Mouse (Mus musculus) limb, embryonic 10.5 days (tissue): ENCODE measurements around the gene Olfr629. TPM values are rescaled to one million over a fixed set of nuclear protein-coding genes. Genes with fewer than 3 reads are reported as not detected.
"Not testable (repeated sequence)": the region's sequence is repeated elsewhere in the genome, so short reads cannot be mapped to it uniquely, and the experiment has no call there.

Source experiments
- DNase-seq: peaks from one replicate; pipeline ENCODE4 v3.0.0-alpha.2; 2017; ENCODE audit warnings: low spot score
- H3K27ac ChIP-seq: fragments of 300-500 bp; sonication (generic); 2 replicates; pipeline ENCODE4 v1.5.1; 2016; ENCODE audit warnings: mild to moderate bottlenecking
- H3K27me3 ChIP-seq: fragments of 300-500 bp; sonication (generic); 2 replicates; pipeline ENCODE4 v1.6.1; 2016; ENCODE audit warnings: low read depth, mild to moderate bottlenecking; ENCODE audit not compliant: poor library complexity, severe bottlenecking
- H3K36me3 ChIP-seq: fragments of 300-500 bp; sonication (generic); 2 replicates; pipeline ENCODE4 v1.6.1; 2016; ENCODE audit warnings: mild to moderate bottlenecking, moderate library complexity
- H3K4me1 ChIP-seq: fragments of 300-500 bp; sonication (generic); 2 replicates; pipeline ENCODE4 v1.6.1; 2016
- H3K4me3 ChIP-seq: fragments of 300-500 bp; sonication (generic); 2 replicates; pipeline ENCODE4 v1.5.1; 2016; ENCODE audit warnings: mild to moderate bottlenecking, moderate library complexity
- H3K9me3 ChIP-seq: fragments of 300-500 bp; sonication (generic); replicated peaks from 2 replicates; pipeline ENCODE4 v1.6.1; 2016; ENCODE audit warnings: mild to moderate bottlenecking
- WGBS: fragments of 180-500 bp; shearing (Covaris S2); methylation state at CpG from one replicate; pipeline ENCODE4 v1.1.7; 2016; 5-methylcytosine and 5-hydroxymethylcytosine counted together
- polyA plus RNA-seq: library from polyadenylated mRNA; unstranded; fragments of >200 nt; fragmentation: Nextera tagmentation; extraction: Ambion mirVana; gene quantifications from 2 replicates; pipeline ENCODE4 v1.2.1, GENCODE M21; 2016

Gene Olfr629
- polyA plus RNA-seq, result not detected in 2 replicates

DNA sequence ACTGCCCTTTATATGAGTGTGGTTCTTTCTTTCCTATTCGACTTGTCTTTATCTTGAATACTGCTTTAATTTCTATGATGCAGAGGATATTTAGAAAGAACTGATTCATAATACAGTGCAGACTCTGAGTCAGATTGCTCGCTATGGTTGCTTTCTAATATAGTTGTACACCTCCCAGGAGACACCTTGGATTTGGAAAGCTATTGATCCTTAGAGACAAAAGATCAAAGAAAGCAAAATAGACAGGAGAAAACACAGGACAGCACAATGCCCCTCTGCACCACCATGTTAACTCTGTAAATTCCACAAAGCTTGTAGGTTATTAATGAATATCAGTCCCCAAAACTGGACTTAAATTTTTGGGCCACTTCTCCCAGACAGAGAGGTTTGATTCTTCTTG is at the start of gene Olfr629:
Gene Olfr629 (minus strand): TSS at position 101 of the 400 bp plus-strand sequence.
- Histone ChIP-seq H3K4me3 (no peak within 1 kb of the TSS), H3K27ac (no peak within 1 kb of the TSS), H3K27me3 (no peaks in the 10 kb centered on the region), H3K36me3 (no peaks in the 10 kb centered on the region), H3K4me1 (no peaks in the 10 kb centered on the region), H3K9me3 (no peaks in the 10 kb centered on the region)
- no peak for DNase-seq
- 86% methylated on average over 2 of the region's 2 CpGs for WGBS

DNA sequence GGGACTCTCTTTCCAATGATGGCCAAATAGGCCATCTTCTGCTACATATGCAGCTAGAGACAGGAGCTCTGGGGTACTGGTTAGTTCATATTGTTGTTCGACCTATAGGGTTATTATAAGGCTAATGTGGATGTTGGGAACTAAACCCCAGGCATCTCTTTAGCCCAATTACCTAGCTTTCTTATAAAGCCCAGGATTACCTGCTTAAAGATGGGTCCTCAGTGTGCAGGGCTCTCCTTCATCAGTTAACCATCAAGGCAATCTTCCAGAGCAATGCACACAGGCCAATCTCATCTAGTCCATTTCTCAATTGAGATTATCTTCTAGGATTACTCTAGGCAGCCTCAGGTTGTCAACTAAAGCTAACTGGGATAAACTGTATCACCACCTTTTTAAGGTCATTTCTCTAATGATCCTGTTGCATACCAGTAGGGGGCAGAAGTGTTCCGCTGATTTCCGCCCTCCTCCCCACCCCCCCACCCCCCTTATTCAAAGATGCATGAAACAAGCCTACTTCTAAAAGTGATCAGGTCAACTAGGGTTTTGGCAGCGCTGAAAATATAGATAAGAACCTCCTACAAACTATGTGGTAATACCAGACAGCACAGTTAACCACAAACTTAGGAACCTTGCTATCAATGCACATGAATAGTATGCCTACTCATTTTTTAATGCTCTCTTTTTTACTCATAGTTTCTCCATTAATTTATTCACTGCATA is 48.1 kb upstream of the Olfr629 start:
- Histone ChIP-seq H3K4me1 (no peaks in the 10 kb centered on the region), H3K9me3 (no peaks in the 10 kb centered on the region), H3K27ac (no peak overlapping the region), H3K27me3 (no peaks in the 10 kb centered on the region), H3K36me3 (no peaks in the 10 kb centered on the region), H3K4me3 (no peak overlapping the region)
- DNase-seq, result no peak
- WGBS, result 30% methylated on average over 4 of the region's 4 CpGs

DNA sequence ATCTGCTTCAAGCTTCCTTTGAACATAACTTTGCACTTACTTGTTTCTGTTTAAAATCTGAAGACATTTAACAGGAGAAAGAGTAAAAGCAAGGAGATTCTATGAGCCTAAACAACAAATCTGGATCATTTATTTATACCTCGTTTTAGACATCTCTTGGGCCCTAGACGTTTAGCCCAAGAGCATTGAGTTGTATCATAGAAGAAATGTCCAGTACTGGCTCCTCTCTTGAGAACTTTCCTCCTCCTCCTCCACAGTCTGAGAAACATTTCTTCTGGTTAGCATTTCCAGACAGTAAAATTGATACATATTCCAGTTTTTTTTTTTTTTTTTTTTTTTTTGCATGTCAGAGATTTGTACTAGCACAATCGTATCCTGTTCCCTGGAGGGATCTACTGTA is 47.0 kb upstream of the Olfr629 start, which contains the start of gene Olfr67:
Gene Olfr67 (minus strand): TSS at position 101 of the 400 bp plus-strand sequence.
- H3K9me3 ChIP-seq, result no peaks in the 10 kb centered on the region
- H3K27me3 ChIP-seq, result no peaks in the 10 kb centered on the region
- DNase-seq, result no peak
- H3K36me3 ChIP-seq, result no peaks in the 10 kb centered on the region
- no peak within 1 kb of the TSS for H3K27ac ChIP-seq
- H3K4me1 ChIP-seq, result no peaks in the 10 kb centered on the region
- 84% methylated on average over 3 of the region's 3 CpGs for WGBS
- H3K4me3 ChIP-seq, result no peak within 1 kb of the TSS

DNA sequence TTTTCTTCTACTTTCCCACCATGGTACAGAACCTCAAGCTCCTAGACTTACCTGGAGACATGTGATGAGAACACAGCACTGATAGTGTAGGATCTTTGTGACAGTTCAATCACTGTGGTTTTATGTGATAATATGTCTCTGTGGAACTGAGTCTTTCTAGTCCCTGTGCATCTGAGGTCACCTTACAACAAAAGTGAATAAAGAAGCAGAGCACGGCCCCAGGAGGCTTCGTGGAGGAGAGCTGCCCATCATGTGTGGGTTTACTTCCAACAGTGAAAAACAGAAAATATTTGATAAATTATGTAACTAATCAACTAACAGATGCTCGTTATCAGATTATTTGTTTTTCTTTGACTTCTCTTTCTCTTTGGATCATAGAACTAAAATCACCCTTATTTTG is 34.9 kb upstream of the Olfr629 start, which contains the start of gene Olfr68:
Gene Olfr68 (minus strand): TSS at position 101 of the 400 bp plus-strand sequence.
- Histone ChIP-seq H3K27me3 (no peaks in the 10 kb centered on the region), H3K4me3 (no peak within 1 kb of the TSS), H3K27ac (no peak within 1 kb of the TSS), H3K4me1 (no peaks in the 10 kb centered on the region), H3K36me3 (no peaks in the 10 kb centered on the region), H3K9me3 (no peaks in the 10 kb centered on the region)
- 85% methylated on average over 3 of the region's 3 CpGs for WGBS
- no peak for DNase-seq

DNA sequence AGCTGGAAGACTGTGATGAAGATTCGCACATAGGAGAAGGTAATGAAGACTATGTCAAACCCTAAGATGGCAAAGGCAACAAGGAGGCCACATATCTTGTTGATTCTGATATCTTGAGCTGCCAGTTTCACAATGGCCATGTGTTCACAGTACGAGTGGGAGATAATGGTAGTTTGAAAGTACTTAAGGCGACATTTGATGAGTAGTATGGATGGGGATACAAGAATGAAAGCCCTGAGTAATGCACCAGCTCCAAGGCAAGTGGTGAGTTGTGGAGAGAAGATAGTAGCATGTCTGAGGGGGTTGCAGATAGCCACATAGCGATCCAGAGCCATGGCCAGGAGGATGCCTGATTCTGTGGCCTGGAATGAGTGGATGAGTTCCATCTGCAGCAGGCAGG is 32.9 kb upstream of the Olfr629 start:
- H3K27ac ChIP-seq, DNase-seq, H3K36me3 ChIP-seq, H3K4me1 ChIP-seq, H3K4me3 ChIP-seq, H3K9me3 ChIP-seq, H3K27me3 ChIP-seq: not testable (repeated sequence)
- 95% methylated on average over 4 of the region's 4 CpGs for WGBS

DNA sequence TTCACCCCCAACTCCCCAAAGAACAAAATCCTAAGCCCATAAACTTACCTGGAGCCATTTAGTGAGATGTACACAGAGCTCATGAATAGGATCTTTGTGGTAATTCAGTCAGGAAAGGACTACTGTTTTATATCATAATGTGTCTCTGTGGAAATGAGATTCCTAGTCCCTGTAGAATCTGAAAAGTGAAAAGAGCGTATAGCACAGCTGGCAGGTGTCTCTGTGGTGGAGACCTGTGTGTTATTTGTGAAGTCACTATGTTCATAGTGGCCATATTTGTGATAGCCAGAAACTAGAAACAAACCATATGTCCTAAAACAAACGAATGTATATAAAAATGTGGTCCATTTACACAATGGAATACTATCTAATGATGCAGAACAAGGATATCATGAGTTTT is 26.8 kb upstream of the Olfr629 start, which contains the start of gene Olfr69:
Gene Olfr69 (minus strand): TSS at position 101 of the 400 bp plus-strand sequence.
- no peak within 1 kb of the TSS for H3K27ac ChIP-seq
- H3K9me3 ChIP-seq, result no peaks in the 10 kb centered on the region
- no peaks in the 10 kb centered on the region for H3K4me1 ChIP-seq
- 88% methylated on average over 2 of the region's 2 CpGs for WGBS
- no peaks in the 10 kb centered on the region for H3K36me3 ChIP-seq
- H3K4me3 ChIP-seq, result no peak within 1 kb of the TSS
- no peak for DNase-seq
- no peaks in the 10 kb centered on the region for H3K27me3 ChIP-seq

DNA sequence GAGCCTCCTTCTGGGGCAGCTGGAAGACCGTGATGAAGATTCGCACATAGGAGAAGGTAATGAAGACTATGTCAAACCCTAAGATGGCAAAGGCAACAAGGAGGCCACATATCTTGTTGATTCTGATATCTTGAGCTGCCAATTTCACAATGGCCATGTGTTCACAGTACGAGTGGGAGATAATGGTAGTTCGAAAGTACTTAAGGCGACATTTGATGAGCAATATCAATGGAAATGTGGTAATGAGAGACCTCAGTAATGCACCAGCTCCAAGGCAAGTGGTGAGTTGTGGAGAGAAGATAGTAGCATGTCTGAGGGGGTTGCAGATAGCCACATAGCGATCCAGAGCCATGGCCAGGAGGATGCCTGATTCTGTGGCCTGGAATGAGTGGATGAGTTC is 22.9 kb upstream of the Olfr629 start:
- not testable (repeated sequence) for H3K27me3 ChIP-seq, H3K9me3 ChIP-seq, H3K27ac ChIP-seq, H3K36me3 ChIP-seq, H3K4me3 ChIP-seq, H3K4me1 ChIP-seq, DNase-seq
- WGBS, result 92% methylated on average over 6 of the region's 6 CpGs

DNA sequence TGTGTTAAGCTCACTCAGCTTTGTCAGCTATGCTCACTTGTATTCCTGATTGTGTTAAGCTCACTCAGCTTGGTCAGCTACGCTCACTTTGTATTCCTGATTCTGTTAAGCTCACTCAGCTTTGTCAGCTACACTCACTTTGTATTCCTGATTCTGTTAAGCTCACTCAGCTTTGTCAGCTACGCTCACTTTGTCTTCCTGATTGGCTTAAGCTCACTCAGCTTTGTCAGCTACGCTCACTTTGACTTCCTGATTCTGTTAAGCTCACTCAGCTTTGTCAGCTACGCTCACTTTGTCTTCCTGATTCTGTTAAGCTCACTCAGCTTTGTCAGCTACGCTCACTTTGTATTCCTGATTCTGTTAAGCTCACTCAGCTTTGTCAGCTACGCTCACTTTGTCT is 17.5 kb upstream of the Olfr629 start:
- not testable (repeated sequence) for H3K36me3 ChIP-seq, H3K27ac ChIP-seq, H3K4me3 ChIP-seq, DNase-seq, H3K9me3 ChIP-seq, H3K4me1 ChIP-seq, H3K27me3 ChIP-seq
- WGBS, result 92% methylated on average over 6 of the region's 6 CpGs

DNA sequence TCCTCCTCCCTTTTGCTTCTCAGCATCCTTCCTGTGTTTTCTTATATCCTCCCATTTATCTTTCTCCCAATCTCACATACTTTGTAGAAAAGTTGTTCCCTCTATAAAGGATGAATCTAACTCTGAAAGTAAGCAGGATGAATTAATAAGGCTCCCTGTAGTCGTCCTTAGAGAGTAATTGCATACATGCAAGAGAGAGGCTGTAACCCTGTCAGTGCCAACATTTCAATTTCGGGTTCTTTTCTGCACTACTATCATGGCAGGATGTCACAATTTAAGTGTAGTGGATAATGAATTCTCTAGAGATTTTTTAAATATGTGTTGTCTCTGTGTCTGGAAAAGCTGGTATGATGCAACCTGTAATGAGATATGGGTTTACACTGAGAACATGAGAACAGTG is 12.5 kb upstream of the Olfr629 start, which contains the start of gene Olfr630:
Gene Olfr630 (minus strand): TSS at position 101 of the 400 bp plus-strand sequence.
- H3K4me3 ChIP-seq, result no peak within 1 kb of the TSS
- no peak within 1 kb of the TSS for H3K27ac ChIP-seq
- H3K4me1 ChIP-seq, result no peaks in the 10 kb centered on the region
- 44% methylated on average over 2 of the region's 2 CpGs for WGBS
- H3K9me3 ChIP-seq, result no peaks in the 10 kb centered on the region
- no peaks in the 10 kb centered on the region for H3K36me3 ChIP-seq
- DNase-seq, result no peak
- H3K27me3 ChIP-seq, result no peaks in the 10 kb centered on the region

DNA sequence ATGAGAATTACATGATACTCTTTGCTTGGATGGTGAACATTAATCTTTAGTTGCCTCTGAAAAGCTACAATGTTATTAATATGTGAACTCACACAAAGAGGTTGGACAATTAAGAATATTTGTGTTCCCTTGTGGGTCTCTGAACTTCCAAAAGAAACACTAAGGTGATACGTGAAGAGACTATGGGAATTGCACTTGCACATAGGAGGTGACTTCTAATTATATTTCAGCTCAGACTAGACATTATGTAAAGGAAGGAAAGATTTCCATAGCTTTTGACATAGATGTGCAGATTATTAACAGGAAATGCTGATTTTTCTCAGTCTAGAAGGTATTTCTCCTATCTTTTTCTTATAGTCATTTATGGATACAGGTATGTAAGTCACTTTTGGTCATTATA is 14.7 kb downstream of the Olfr629 start, which contains the start of gene Olfr628:
Gene Olfr628 (plus strand): TSS at position 301 of the 400 bp plus-strand sequence.
- whole genome bisulfite sequencing, result 89% methylated on average over 1 of the region's 1 CpGs
- Histone ChIP-seq H3K36me3 (no peaks in the 10 kb centered on the region), H3K4me1 (no peaks in the 10 kb centered on the region), H3K27me3 (no peaks in the 10 kb centered on the region), H3K4me3 (no peak within 1 kb of the TSS), H3K27ac (no peak within 1 kb of the TSS), H3K9me3 (no peaks in the 10 kb centered on the region)
- no peak for DNase-seq

DNA sequence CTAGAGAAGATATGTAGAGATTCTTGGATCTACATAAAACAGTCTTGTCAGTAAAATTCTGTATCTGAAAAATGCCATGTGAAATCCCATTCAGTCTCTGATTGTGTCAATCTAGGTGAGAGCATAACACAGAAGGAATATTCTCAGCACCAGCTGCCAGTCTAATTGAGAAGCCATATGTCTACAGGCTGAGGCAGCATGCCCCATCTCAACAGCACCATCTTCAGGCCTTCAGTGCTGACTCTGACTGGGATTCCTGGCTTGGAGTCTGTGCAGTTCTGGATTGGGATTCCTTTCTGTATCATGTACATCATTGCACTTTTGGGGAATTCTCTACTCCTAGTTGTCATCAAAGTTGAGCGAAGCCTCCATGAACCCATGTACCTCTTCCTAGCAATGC is 28.3 kb downstream of the Olfr629 start:
- not testable (repeated sequence) for DNase-seq, H3K36me3 ChIP-seq, H3K9me3 ChIP-seq, H3K27ac ChIP-seq, H3K27me3 ChIP-seq, H3K4me1 ChIP-seq, H3K4me3 ChIP-seq
- 96% methylated on average over 1 of the region's 1 CpGs for WGBS

DNA sequence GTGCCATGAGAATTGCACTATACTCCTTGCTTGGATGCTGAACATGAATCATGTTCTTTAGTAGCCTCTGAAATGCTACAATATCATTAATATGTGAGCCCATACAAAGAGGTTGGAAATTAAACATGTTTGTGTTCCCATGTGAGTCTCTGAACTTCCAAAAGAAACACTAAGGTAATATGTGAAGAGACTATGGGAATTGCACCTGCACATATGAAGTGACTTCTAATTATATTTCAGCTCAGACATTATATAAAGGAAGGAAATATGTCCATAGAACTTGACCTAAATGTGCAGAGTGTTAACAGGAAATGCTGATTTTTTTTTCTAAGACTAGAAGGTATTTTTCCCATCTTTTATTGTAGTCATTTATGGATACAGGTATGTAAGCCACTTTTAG is 30.4 kb downstream of the Olfr629 start, which contains the start of gene Olfr243:
Gene Olfr243 (plus strand): TSS at position 301 of the 400 bp plus-strand sequence.
- no peaks in the 10 kb centered on the region for H3K36me3 ChIP-seq
- H3K27ac ChIP-seq, result no peak within 1 kb of the TSS
- H3K27me3 ChIP-seq, result no peaks in the 10 kb centered on the region
- no peak within 1 kb of the TSS for H3K4me3 ChIP-seq
- no peaks in the 10 kb centered on the region for H3K9me3 ChIP-seq
- DNase-seq, result no peak
- no peaks in the 10 kb centered on the region for H3K4me1 ChIP-seq

DNA sequence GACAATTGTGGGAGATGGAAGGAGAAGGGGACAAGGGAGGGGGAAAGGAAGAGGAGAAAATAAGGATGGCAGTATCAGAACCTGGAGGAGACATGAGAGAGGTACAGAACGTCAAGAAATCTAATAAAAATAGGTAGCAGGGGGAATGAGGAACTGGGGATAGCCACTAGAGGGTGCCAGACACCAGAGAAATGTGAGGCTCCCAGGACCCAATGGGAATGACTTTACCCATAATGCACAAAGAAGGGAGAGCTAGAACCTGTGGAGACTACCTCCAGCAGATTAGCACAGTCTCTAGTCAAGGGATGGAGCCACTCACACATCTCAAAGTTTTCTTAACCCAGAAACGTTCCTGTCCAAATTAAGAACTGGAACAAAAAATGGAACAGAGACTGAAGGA is 32.7 kb downstream of the Olfr629 start:
- no peak overlapping the region for H3K27ac ChIP-seq
- H3K4me3 ChIP-seq, result no peak overlapping the region
- H3K9me3 ChIP-seq, result no peaks in the 10 kb centered on the region
- no peaks in the 10 kb centered on the region for H3K36me3 ChIP-seq
- 28% methylated on average over 2 of the region's 2 CpGs for WGBS
- H3K4me1 ChIP-seq, result no peaks in the 10 kb centered on the region
- DNase-seq, result no peak
- H3K27me3 ChIP-seq, result no peaks in the 10 kb centered on the region
